Mouse (Mus musculus) embryonic facial prominence, embryonic 11.5 days (tissue): ENCODE measurements around the gene Paqr5. TPM values are rescaled to one million over a fixed set of nuclear protein-coding genes. Genes with fewer than 3 reads are reported as not detected.

ENCODE experiments used
- ATAC-seq: fragments of 200-750 bp; cut with Nextera tagmentation; replicated peaks from 2 replicates; pipeline ENCODE4 v1.8.0; 2017; ENCODE audit warnings: low read depth; ENCODE audit not compliant: insufficient number of reproducible peaks, low FRiP score, low TSS enrichment
- DNase-seq: peaks from one replicate; pipeline ENCODE4 v3.0.0-alpha.2; 2015; ENCODE audit warnings: low spot score
- H3K27ac ChIP-seq: fragments of 300-500 bp; sonication (generic); replicated peaks from 2 replicates; pipeline ENCODE4 v1.5.1; 2014; ENCODE audit warnings: mild to moderate bottlenecking, low read depth, low read length, control low read depth
- H3K27me3 ChIP-seq: fragments of 300-500 bp; sonication (generic); 2 replicates; pipeline ENCODE4 v1.6.1; 2014; ENCODE audit warnings: mild to moderate bottlenecking, low read length, moderate library complexity, mixed read lengths; ENCODE audit not compliant: control insufficient read depth, insufficient read depth
- H3K36me3 ChIP-seq: fragments of 300-500 bp; sonication (generic); replicated peaks from 2 replicates; pipeline ENCODE4 v1.6.1; 2014; ENCODE audit warnings: low read depth, mild to moderate bottlenecking, low read length, moderate library complexity, mixed read lengths; ENCODE audit not compliant: control insufficient read depth, insufficient read depth
- H3K4me1 ChIP-seq: fragments of 300-500 bp; sonication (generic); 2 replicates; pipeline ENCODE4 v1.6.1; 2014; ENCODE audit warnings: low read length, mixed read lengths; ENCODE audit not compliant: control insufficient read depth, insufficient read depth
- H3K4me2 ChIP-seq: fragments of 300-500 bp; sonication (generic); 2 replicates; pipeline ENCODE4 v1.6.1; 2014; ENCODE audit warnings: low read depth, mild to moderate bottlenecking, control low read depth, low read length, moderate library complexity
- H3K4me3 ChIP-seq: fragments of 300-500 bp; sonication (generic); 2 replicates; pipeline ENCODE4 v1.5.1; 2014; ENCODE audit warnings: low read depth, low read length, control low read depth
- H3K9ac ChIP-seq: fragments of 300-500 bp; sonication (generic); replicated peaks from 2 replicates; pipeline ENCODE4 v1.6.1; 2014; ENCODE audit warnings: mild to moderate bottlenecking, control low read depth, low read length
- H3K9me3 ChIP-seq: fragments of 300-500 bp; sonication (generic); replicated peaks from 2 replicates; pipeline ENCODE4 v1.6.1; 2016; ENCODE audit warnings: mild to moderate bottlenecking, low read length, inconsistent platforms, mixed read lengths; ENCODE audit not compliant: control insufficient read depth
- WGBS: fragments of 180-500 bp; shearing (Covaris S2); extraction: QIAGEN DNeasy Blood & Tissue Kit; methylation state at CpG from one replicate; pipeline ENCODE4 v1.1.7; 2014; 5-methylcytosine and 5-hydroxymethylcytosine counted together
- polyA plus RNA-seq: library from polyadenylated mRNA; unstranded; fragments of >200 nt; fragmentation: Nextera tagmentation; extraction: Ambion mirVana; gene quantifications from 2 replicates; pipeline ENCODE4 v1.2.1, GENCODE M21; 2014

Paqr5 gene
- polyA plus RNA-seq, 1 experiment from 2014 or later, result 0.34 TPM

GRCm38 (mm10) chr9:62003611-62004010 is 23.0 kb downstream of the Paqr5 start:
- no peak; the same call in 1 of the 2 replicates for ATAC-seq
- Histone ChIP-seq H3K9ac (no peak overlapping the region), H3K27ac (no peak overlapping the region), H3K9me3 (no peaks in the 10 kb centered on the region), H3K27me3 (no peaks in the 10 kb centered on the region), H3K4me3 (no peak overlapping the region), H3K4me2 (no peak overlapping the region), H3K36me3 (no peaks in the 10 kb centered on the region), H3K4me1 (no peaks in the 10 kb centered on the region; the same call in 1 of the 2 replicates)
- 24% methylated on average over 2 of the region's 2 CpGs for WGBS
- no peak for DNase-seq

GRCm38 (mm10) chr9:61999653-62000420 is 26.8 kb downstream of the Paqr5 start:
- Histone ChIP-seq H3K9me3 (no peaks in the 10 kb centered on the region), H3K27me3 (no peaks in the 10 kb centered on the region), H3K4me2 (no peak overlapping the region), H3K27ac (no peak overlapping the region), H3K4me1 (no peaks in the 10 kb centered on the region), H3K4me3 (no peak overlapping the region), H3K9ac (no peak overlapping the region), H3K36me3 (no peaks in the 10 kb centered on the region)
- ATAC-seq, result no peak
- 73% methylated on average over 6 of the region's 6 CpGs for WGBS
- no peak for DNase-seq

- WGBS, result 64% methylated on average over 6 of the region's 6 CpGs
These were observed 28.8 kb downstream of the Paqr5 start for GRCm38 (mm10) chr9:61997860-61998259.

GRCm38 (mm10) chr9:61991158-61991557 is 35.5 kb downstream of the Paqr5 start:
- Histone ChIP-seq H3K36me3 (no peaks in the 10 kb centered on the region), H3K4me2 (no peak overlapping the region), H3K9me3 (no peaks in the 10 kb centered on the region), H3K27ac (no peak overlapping the region), H3K4me3 (no peak overlapping the region), H3K9ac (no peak overlapping the region), H3K4me1 (no peaks in the 10 kb centered on the region), H3K27me3 (no peaks in the 10 kb centered on the region)
- ATAC-seq (no peak), DNase-seq (no peak)
- 73% methylated on average over 4 of the region's 4 CpGs for WGBS

More at GRCm38 (mm10) chr9:61997860-61998259, 28.8 kb downstream of the Paqr5 start:
- Histone ChIP-seq H3K4me1 (no peaks in the 10 kb centered on the region), H3K36me3 (no peaks in the 10 kb centered on the region), H3K9ac (no peak overlapping the region), H3K27me3 (no peaks in the 10 kb centered on the region), H3K27ac (no peak overlapping the region), H3K4me2 (no peak overlapping the region), H3K9me3 (no peaks in the 10 kb centered on the region), H3K4me3 (no peak overlapping the region)
- DNase-seq, result peak; percentile 42
- ATAC-seq, result no peak

GRCm38 (mm10) chr9:61990738-61991137 is 35.9 kb downstream of the Paqr5 start:
- ATAC-seq (no peak), DNase-seq (no peak)
- Histone ChIP-seq H3K4me2 (no peak overlapping the region), H3K4me3 (no peak overlapping the region), H3K27ac (no peak overlapping the region), H3K9me3 (no peaks in the 10 kb centered on the region), H3K27me3 (no peaks in the 10 kb centered on the region), H3K4me1 (no peaks in the 10 kb centered on the region), H3K36me3 (no peaks in the 10 kb centered on the region), H3K9ac (no peak overlapping the region)
- 37% methylated on average over 3 of the region's 3 CpGs for WGBS

- Histone ChIP-seq H3K36me3 (no peaks in the 10 kb centered on the region), H3K4me2 (no peak overlapping the region), H3K4me1 (no peaks in the 10 kb centered on the region), H3K9me3 (no peaks in the 10 kb centered on the region), H3K27ac (no peak overlapping the region), H3K27me3 (no peaks in the 10 kb centered on the region), H3K4me3 (no peak overlapping the region), H3K9ac (no peak overlapping the region)
- ATAC-seq (no peak), DNase-seq (no peak)
- WGBS, result 78% methylated on average over 7 of the region's 7 CpGs
These were observed 40.6 kb downstream of the Paqr5 start for GRCm38 (mm10) chr9:61986055-61986454.

- ATAC-seq (no peak), DNase-seq (peak; percentile 72)
- Histone ChIP-seq H3K9ac (no peak overlapping the region), H3K36me3 (no peaks in the 10 kb centered on the region), H3K4me2 (no peak overlapping the region), H3K27ac (no peak overlapping the region), H3K27me3 (no peaks in the 10 kb centered on the region), H3K4me1 (no peaks in the 10 kb centered on the region), H3K9me3 (no peaks in the 10 kb centered on the region), H3K4me3 (no peak overlapping the region)
- 62% methylated on average over 11 of the region's 11 CpGs for WGBS
These were observed 41.3 kb downstream of the Paqr5 start for GRCm38 (mm10) chr9:61985183-61985863.

GRCm38 (mm10) chr9:61982940-61983620 is 43.6 kb downstream of the Paqr5 start:
- no peak for ATAC-seq
- H3K4me3 ChIP-seq, result no peak overlapping the region

More at GRCm38 (mm10) chr9:61982940-61983620, 43.6 kb downstream of the Paqr5 start:
- no peaks in the 10 kb centered on the region for H3K9me3 ChIP-seq
- H3K4me1 ChIP-seq, result no peaks in the 10 kb centered on the region
- DNase-seq, result no peak
- no peaks in the 10 kb centered on the region for H3K36me3 ChIP-seq
- H3K4me2 ChIP-seq, result no peak overlapping the region
- H3K27me3 ChIP-seq, result no peaks in the 10 kb centered on the region
- no peak overlapping the region for H3K27ac ChIP-seq
- H3K9ac ChIP-seq, result no peak overlapping the region
- WGBS, result 88% methylated on average over 7 of the region's 7 CpGs
